Mouse (Mus musculus) embryonic fibroblast, embryonic 13.5 days (primary cell): ENCODE measurements around the gene Kpna2.
"Not testable (repeated sequence)": the region's sequence is repeated elsewhere in the genome, so short reads cannot be mapped to it uniquely, and the experiment has no call there.

Experiments used
- CTCF ChIP-seq: IDR thresholded peaks from 2 replicates; pipeline ENCODE4 v1.5.1; 2011; ENCODE audit warnings: mild to moderate bottlenecking, control low read depth, low read length, moderate library complexity, borderline replicate concordance; ENCODE audit not compliant: insufficient read depth
- POLR2A ChIP-seq: IDR thresholded peaks from 2 replicates; pipeline ENCODE4 v1.6.1; 2011; ENCODE audit warnings: low read depth, mild to moderate bottlenecking, control low read depth, low read length, moderate library complexity

GRCm38 (mm10) chr11:107015535-107016187, 16.3 kb upstream of the Kpna2 start:
- not testable (repeated sequence) for TF ChIP-seq POLR2A, CTCF
